Mouse (Mus musculus): ENCODE measurements around the gene Arhgap25.
"Not testable (repeated sequence)": the region's sequence is repeated elsewhere in the genome, so short reads cannot be mapped to it uniquely, and the experiment has no call there.

Arhgap25 gene

DNA sequence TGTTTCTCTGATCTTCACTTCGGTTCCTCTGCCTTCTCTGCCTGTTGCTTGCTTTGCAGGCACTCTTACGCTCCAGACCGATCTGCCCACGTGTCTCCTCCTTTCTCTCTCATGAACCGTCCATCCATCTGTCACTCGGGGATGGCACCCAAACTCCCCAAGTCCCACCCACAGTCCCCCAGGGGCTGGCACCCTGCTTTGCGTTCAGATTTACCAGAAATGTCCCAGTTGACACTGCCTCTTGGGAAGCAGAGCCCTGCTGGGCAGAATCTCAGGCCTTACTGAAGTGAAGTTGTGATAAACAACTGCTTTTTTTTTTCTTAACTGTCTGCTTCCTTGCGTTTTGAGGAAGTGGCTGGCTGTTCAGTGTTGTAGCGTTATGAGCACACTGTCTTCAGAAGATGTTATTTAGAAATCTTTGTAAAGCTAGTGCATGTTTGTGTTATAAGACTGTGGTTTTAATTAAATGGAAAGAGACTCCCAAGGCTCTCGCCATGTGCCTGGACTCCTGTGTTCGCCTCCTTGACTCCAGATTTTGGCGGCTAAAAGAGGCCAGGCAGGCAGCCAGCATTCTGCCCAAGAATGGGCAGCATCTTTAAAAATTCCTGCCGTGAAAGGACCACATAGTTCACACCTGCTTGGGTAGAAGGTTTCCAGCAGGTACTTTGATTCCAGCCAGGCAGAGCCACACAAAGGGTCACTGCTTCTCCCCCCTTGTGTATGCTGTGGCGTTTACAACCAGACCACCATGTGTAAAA lies at the start of gene Arhgap25:
Gene Arhgap25, minus strand, starts transcription at position 307 of the 758 bp plus-strand sequence.
- no peak for DNase-seq (ENCODE audit: low read depth, low spot score)

GRCm38 (mm10) chr6:87582456-87582855 lies 49.4 kb upstream of the Arhgap25 start:
- no peak for DNase-seq (ENCODE audit: low read depth, low spot score)

- DNase-seq (ENCODE audit: low read depth, low spot score), result no peak
Measured at GRCm38 (mm10) chr6:87581581-87581980, 48.5 kb upstream of the Arhgap25 start.

DNA sequence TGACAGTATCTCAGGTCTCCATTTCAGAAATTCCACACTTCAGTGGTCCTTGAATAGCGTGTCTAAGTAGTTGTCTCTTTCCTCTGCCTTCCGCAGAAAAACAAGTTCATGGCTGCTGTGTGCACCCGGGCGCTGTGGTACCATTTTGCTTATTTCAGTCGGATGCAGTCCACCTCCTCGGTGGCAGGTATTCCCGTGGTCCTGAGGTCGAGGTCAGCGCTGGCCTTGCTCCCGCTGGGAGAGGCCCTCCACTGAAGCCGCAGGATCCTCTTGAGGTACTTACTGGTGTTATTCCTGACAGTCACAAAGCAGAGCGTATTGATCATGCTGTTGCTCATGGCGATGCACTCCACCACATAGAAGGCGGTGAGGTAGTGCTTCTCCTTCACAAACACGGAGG lies 48.0 kb upstream of the Arhgap25 start:
- DNase-seq (ENCODE audit: low read depth, low spot score), result no peak

DNA sequence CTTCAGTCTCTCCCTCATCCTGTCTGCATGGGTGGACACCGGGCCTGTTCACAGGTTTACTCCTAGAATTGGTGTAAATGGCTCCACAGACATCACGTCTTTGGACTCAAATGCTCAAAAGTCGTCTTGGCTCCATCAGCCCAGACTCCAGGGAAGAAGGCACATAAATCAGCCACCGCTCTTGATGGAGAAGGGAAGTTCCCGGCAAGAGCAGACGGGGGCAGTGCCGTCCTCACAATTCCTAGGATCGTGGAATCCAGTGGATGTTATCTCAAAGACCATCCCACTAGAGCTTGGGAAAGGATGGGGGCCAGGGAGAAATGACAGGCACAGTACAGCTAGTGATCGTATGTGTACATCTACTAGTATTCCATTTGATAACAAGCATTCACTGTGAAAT lies 45.2 kb upstream of the Arhgap25 start:
- no peak for DNase-seq (ENCODE audit: low read depth, low spot score)

DNA sequence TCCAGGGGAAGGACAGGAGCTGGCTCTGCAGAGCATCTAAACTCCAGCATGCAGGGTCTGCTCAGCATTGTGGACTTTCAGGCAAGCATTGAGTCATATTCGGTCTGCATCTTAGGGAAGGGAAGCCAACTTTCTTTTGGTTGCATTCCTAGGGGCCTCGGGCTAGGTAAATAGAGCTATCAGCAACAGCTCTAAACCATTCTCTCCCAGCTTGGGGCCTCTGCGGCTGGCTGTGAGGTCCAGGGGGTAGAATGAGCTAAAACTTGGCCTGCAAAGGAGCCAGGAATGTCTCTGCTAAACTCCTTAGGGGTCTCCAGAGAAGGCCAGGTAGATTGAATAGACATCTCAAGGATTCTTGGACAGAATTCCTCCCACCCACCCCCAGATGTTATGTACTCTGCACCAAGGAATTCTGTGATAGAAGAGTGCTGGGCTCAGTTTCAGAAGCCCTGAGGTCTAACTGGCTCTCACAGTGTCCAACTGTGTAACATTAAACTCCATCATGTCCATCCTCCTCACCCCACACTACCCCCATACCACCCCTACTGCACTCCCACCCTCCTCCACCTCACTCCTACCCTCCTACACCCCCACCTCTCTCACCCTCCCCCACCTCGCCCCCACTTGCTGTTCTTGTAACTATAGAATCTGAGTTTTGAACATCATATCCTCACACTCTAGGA lies 43.7 kb upstream of the Arhgap25 start:
- DNase-seq (ENCODE audit: low read depth, low spot score), result no peak

DNA sequence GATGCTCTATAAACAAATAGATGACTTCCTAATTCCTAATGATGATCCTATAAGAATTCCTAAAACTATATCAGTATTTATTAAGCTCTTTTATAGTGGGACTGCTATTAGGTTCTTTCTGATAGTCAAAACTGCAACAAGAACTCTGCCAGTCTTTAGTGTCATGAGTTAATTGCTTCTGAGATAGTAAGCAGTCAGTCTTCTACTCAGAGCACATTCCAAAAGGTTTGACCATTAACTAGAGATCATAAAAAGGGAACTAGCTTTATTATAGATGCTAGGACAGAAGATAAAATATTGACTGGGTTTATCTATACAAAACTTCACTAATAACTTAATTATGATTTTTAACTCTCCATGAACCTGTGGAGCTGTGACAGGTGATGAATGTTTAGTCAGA lies 38.8 kb upstream of the Arhgap25 start:
- not testable (repeated sequence) for DNase-seq (ENCODE audit: low read depth, low spot score)

GRCm38 (mm10) chr6:87567686-87568593 lies 34.9 kb upstream of the Arhgap25 start:
- DNase-seq (ENCODE audit: low read depth, low spot score), result no peak

DNA sequence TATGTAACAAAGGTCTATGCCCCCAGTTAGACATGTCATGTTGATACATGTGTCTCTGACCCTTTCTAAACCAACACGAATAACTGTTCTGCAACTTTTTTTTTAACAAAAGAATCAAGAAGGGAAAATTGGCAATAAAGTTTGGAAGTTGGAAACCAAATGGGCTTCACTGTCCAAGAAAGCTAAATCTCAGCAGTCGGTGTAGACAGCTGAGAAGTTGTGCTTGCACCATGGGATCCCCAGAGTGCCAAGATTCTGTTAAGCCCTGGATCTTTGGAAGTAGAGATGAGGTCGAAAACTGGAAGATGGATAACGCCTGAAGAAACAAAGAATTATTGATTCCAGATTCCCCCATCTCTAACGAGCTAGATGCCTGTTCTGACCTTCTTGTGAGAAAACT lies 32.1 kb upstream of the Arhgap25 start:
- DNase-seq (ENCODE audit: low read depth, low spot score), result no peak

DNA sequence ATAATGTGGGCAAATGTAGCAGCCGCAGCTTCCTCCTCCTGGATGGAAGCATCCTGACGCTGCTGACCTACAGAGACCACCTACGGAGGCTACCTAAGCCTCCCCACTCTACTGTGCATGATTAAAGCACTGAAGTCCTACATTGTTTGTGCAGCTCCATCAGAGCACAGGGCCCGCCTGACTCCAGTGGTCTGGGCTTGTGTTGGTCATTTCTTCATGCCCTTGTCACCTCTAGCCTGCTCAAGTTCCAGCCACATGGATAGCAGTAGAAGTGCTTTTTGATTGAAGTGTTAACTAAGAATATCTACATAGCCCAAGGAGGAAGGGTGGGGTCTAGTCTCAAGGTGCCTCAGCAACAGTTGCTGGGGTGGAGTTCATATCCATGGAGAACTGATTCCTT lies 31.3 kb upstream of the Arhgap25 start:
- DNase-seq (ENCODE audit: low read depth, low spot score), result no peak

GRCm38 (mm10) chr6:87553724-87554123 lies 20.7 kb upstream of the Arhgap25 start:
- DNase-seq (ENCODE audit: low read depth, low spot score), result no peak

DNA sequence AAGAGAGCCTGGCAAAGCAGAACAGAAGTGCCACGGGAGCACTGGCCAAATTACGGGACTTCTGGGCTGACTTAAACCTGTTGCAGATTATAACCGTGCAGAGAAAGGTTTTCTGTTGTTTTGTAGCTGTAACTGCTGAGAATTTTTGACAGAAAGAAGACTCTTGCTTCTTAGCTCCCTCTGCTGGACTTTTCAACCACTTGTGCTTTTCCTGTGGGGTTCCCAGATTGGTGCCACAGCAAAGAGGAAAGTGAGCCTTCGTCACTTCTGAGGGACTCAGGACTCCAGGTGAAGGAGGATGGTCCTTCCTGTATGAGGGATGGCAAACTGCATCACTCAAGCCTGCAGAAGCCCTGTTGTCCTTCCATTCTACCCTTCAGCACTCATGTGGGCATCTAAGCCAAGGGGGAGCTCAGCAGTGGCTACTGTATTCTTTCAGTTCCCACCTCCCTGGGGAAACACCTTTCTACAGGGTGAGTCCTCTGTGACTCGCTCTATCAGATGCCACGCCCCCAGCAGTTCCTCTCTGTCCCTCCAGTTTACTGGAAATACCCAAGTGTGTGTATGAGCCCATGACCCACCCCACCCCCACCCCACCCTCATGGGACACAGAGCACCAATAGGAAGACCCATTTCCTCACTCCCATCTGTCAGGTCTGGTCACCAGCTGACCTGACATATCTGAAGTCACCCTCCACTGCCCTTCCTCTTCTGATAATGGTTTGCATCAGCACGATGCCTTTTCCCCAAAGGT lies 19.2 kb upstream of the Arhgap25 start:
- no peak for DNase-seq (ENCODE audit: low read depth, low spot score)

DNA sequence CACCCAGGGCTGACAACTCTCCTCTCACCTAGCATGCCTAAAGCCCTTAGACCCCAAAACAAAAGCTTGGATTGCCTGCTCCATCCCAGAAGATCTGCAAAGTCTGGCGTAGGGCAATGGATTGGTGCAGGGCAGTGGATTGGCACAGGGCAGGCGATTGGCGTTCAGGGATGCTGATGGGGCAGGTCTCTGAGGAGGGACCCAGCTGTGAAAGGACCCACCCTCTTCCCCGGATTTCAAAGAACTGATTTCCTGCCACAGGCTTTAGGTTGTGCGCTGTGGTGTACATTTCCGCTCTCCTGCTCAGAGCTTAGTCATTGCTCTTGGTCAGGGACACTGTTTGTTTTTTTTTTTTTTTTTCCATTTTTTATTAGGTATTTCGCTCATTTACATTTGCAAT lies 14.8 kb upstream of the Arhgap25 start:
- DNase-seq (ENCODE audit: low read depth, low spot score), result no peak

DNA sequence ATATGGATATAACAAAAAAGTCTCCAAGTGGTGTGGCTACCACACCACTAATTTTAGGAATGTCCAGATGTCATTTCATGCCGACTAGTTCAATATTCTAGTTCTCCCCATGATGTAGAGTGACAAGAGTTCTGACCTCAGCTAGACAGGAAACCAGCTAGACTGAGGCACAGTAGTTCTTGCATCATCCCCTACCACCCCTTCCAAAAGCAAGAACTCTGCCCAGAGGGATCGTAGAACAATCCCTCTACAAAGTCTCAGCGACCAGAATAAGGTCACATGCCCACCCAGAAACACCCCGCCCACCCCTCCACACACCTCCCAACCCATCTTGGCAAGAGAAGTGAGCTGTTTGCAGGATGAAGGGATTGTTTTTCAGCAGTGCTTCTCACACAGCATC lies 14.4 kb upstream of the Arhgap25 start:
- DNase-seq (ENCODE audit: low read depth, low spot score), result no peak

- no peak for DNase-seq (ENCODE audit: low read depth, low spot score)
Measured at GRCm38 (mm10) chr6:87545331-87546217, 12.5 kb upstream of the Arhgap25 start.

- no peak for DNase-seq (ENCODE audit: low read depth, low spot score)
Measured at GRCm38 (mm10) chr6:87542027-87542426, 9.0 kb upstream of the Arhgap25 start.

DNA sequence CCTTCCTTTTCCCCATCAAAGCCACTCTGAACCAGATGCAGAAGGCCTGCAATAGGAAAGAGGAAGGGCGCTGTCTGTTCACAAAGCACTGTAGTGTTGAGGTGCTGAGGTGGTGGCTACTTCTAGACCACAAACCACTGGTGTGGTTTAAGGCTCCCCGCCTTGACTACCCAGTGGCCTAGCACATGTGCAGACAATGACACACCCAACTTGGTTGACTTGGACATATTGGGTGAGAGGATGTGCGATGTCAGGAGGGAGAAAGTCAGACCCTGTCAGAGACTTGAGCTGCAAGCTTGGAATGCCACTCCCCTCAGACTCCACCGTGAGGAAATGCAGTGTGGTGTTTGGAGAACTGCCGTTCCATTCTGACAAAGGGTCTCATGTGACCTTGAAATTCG lies 8.1 kb upstream of the Arhgap25 start:
- no peak for DNase-seq (ENCODE audit: low read depth, low spot score)

GRCm38 (mm10) chr6:87538376-87539270 lies 5.6 kb upstream of the Arhgap25 start:
- no peak for DNase-seq (ENCODE audit: low read depth, low spot score)

DNA sequence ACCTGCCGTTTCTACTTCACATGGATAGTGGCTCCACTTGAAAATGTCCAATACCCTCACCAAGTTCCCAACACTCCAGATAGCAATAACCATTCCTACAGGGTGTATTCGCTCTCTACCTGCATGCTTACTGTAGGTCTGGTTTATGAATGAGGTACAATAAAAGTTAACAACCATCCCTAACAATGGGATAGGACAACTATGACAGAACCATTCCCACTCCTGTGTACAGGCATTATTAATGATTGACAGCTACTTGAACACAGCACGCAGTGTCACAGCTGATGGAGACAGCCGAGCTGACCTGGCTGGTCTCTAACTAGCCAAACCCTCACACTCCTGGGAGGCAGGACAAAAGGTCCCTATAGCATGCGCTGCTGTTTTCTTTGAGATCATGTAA lies 4.6 kb upstream of the Arhgap25 start:
- no peak for DNase-seq (ENCODE audit: low read depth, low spot score)

Data from embryo, embryonic 11.5 days (tissue).